Mouse (Mus musculus) small intestine, adult 2 months (tissue): ENCODE data around the gene Gm49661.

Experiments
- CTCF ChIP-seq: fragments of 200-500 bp; IDR thresholded peaks from 2 replicates; pipeline ENCODE4 v1.5.1; 2012; ENCODE audit warnings: low read depth, mild to moderate bottlenecking, control low read depth, inconsistent platforms, low read length, moderate library complexity, mixed read lengths; ENCODE audit not compliant: insufficient replicate concordance, insufficient read length; ENCODE audit errors: extremely low read depth
- POLR2A ChIP-seq: fragments of 200-500 bp; IDR thresholded peaks from 2 replicates; pipeline ENCODE4 v1.6.1; 2012; ENCODE audit warnings: low read depth, mild to moderate bottlenecking, control low read depth, inconsistent platforms, low read length, moderate library complexity

GRCm38 (mm10) chr8:84987388-84987787, 18.2 kb upstream of the Gm49661 start:
- TF ChIP-seq POLR2A (no peak), CTCF (no peak)
